ENCODE assay signal across 1 mouse cellular context in genomic region chr9:5311435-5311834, GRCm38 (mm10).
TF ChIP-seq lines count a peak whose summit lies in the region.

No protein-coding gene starts in this region.

TF ChIP-seq in CH12.LX, 34 proteins besides CTCF, POLR2A, EP300 and RAD21 (continued from another document):
- TF ChIP-seq POLR2AphosphoS2 (IDR thresholded peaks at IDR 0.05; ENCODE audit: low read depth, low read length) (no peak), TCF12 (IDR thresholded peaks at IDR 0.05; ENCODE audit: low read depth, low read length) (peak; percentile 91), SIN3A (IDR thresholded peaks at IDR 0.05; ENCODE audit: low read length) (peak; percentile 56; the same call in 1 of the 2 replicates), MEF2A (IDR thresholded peaks at IDR 0.05; ENCODE audit: borderline replicate concordance, low read depth, low read length) (peak; percentile 93), UBTF (IDR thresholded peaks at IDR 0.05; ENCODE audit: low read depth, low read length) (no peak), ELF1 (IDR thresholded peaks at IDR 0.05; ENCODE audit: low read depth, low read length) (no peak), MXI1 (IDR thresholded peaks at IDR 0.05; ENCODE audit: low read depth, low read length) (0 out of 2 replicates have a peak, but pooled peaks have one; percentile 70), ZC3H11A (IDR thresholded peaks at IDR 0.05; ENCODE audit: low read depth, low read length) (no peak), JUN (IDR thresholded peaks at IDR 0.05; ENCODE audit: insufficient read depth, low read depth, low read length) (peak; percentile 97), IRF4 (IDR thresholded peaks at IDR 0.05; ENCODE audit: low read depth, low read length) (peak; percentile 62), CHD2 (IDR thresholded peaks at IDR 0.05; ENCODE audit: low read length) (peak; percentile 62), ETS1 (conservative IDR thresholded peaks at IDR 0.05; ENCODE audit: low read depth, low read length) (peak; percentile 95), MAZ (IDR thresholded peaks at IDR 0.05; ENCODE audit: low read depth, low read length) (0 out of 2 replicates have a peak, but pooled peaks have one; percentile 31), ZMIZ1 (IDR thresholded peaks at IDR 0.05; ENCODE audit: low read depth, low read length) (no peak), E2F4 (IDR thresholded peaks at IDR 0.05; ENCODE audit: insufficient replicate concordance, low read depth, low read length) (no peak), JUND (conservative IDR thresholded peaks at IDR 0.05; ENCODE audit: low read depth, low read length) (peak; percentile 88), NRF1 (IDR thresholded peaks at IDR 0.05; ENCODE audit: low read depth, low read length) (no peak), USF1 (IDR thresholded peaks at IDR 0.05; ENCODE audit: low read depth, low read length) (no peak), ZNF384 (IDR thresholded peaks at IDR 0.05; ENCODE audit: low read depth, low read length) (no peak; the same call in 1 of the 2 replicates), BHLHE40 (IDR thresholded peaks at IDR 0.05; ENCODE audit: low read depth, low read length) (no peak), MYC (IDR thresholded peaks at IDR 0.05; ENCODE audit: low read depth, low read length) (peak; percentile 87), HCFC1 (IDR thresholded peaks at IDR 0.05; ENCODE audit: low read depth, low read length) (peak; percentile 26; the same call in 1 of the 2 replicates), MAFK (IDR thresholded peaks at IDR 0.05; ENCODE audit: insufficient replicate concordance, low read length) (0 out of 2 replicates have a peak, but pooled peaks have one; percentile 28), USF2 (conservative IDR thresholded peaks at IDR 0.05; ENCODE audit: low read depth, low read length) (no peak), SMC3 (IDR thresholded peaks at IDR 0.05; ENCODE audit: low read depth, low read length) (peak; percentile 12; the same call in 1 of the 2 replicates), CHD1 (IDR thresholded peaks at IDR 0.05; ENCODE audit: low read depth, low read length) (no peak), ZKSCAN1 (IDR thresholded peaks at IDR 0.05; ENCODE audit: borderline replicate concordance, low read depth, low read length) (no peak), RCOR1 (conservative IDR thresholded peaks at IDR 0.05; ENCODE audit: low read depth, low read length) (no peak; the same call in 1 of the 2 replicates)
